Mouse (Mus musculus) liver, adult 2 months (tissue): ENCODE data around the gene Trafd1. TPM values are rescaled to one million over a fixed set of nuclear protein-coding genes. Genes with fewer than 3 reads are reported as not detected.

ENCODE experiments used
- DNase-seq: peaks from one replicate; pipeline ENCODE4 v3.0.0-alpha.2; 2011; ENCODE audit warnings: low read depth, low spot score; ENCODE audit errors: extremely low read depth
- H3K27ac ChIP-seq: fragments of 200-500 bp; replicated peaks from 2 replicates; pipeline ENCODE4 v1.5.1; 2012; ENCODE audit warnings: low read depth, mild to moderate bottlenecking, control low read depth, inconsistent platforms, low read length; ENCODE audit not compliant: insufficient read depth
- H3K27me3 ChIP-seq: fragments of 200-500 bp; 2 replicates; pipeline ENCODE4 v1.6.1; 2012; ENCODE audit warnings: mild to moderate bottlenecking, moderate library complexity, low read length, inconsistent platforms; ENCODE audit not compliant: control insufficient read depth, insufficient read depth
- H3K36me3 ChIP-seq: fragments of 200-500 bp; 2 replicates; pipeline ENCODE4 v1.6.1; 2012; ENCODE audit warnings: low read length, inconsistent platforms; ENCODE audit not compliant: control insufficient read depth, insufficient read depth
- H3K4me1 ChIP-seq: fragments of 200-500 bp; 2 replicates; pipeline ENCODE4 v1.6.1; 2011; ENCODE audit warnings: low read length; ENCODE audit not compliant: control insufficient read depth, insufficient read depth
- H3K4me3 ChIP-seq: fragments of 200-500 bp; 2 replicates; pipeline ENCODE4 v1.5.1; 2011; ENCODE audit warnings: low read depth, mild to moderate bottlenecking, control low read depth, low read length, moderate library complexity; ENCODE audit not compliant: insufficient read depth
- H3K79me2 ChIP-seq: fragments of 200-500 bp; 2 replicates; pipeline ENCODE4 v1.6.1; 2012; ENCODE audit warnings: inconsistent platforms, mild to moderate bottlenecking, low read length, moderate library complexity; ENCODE audit not compliant: control insufficient read depth, insufficient read depth
- H3K9ac ChIP-seq: fragments of 200-500 bp; 2 replicates; pipeline ENCODE4 v1.6.1; 2012; ENCODE audit warnings: low read depth, mild to moderate bottlenecking, control low read depth, inconsistent platforms, low read length
- CTCF ChIP-seq: fragments of 200-500 bp; IDR thresholded peaks from 2 replicates; pipeline ENCODE4 v1.5.1; 2011; ENCODE audit warnings: low read depth, low read length, control low read depth
- POLR2A ChIP-seq: fragments of 200-500 bp; IDR thresholded peaks from 2 replicates; pipeline ENCODE4 v1.6.1; 2011; ENCODE audit warnings: low read length, control low read depth; ENCODE audit not compliant: insufficient read depth; ENCODE audit errors: extremely low read depth
- WGBS: fragments of 180-500 bp; shearing (Covaris S2); methylation state at CpG from one replicate; pipeline ENCODE4 v1.1.7; 2018; 5-methylcytosine and 5-hydroxymethylcytosine counted together
- polyA plus RNA-seq: library from polyadenylated mRNA; depleted of rRNA; stranded (reverse); fragments of >200 nt; gene quantifications from 2 replicates; pipeline ENCODE4 v1.2.3, GENCODE M21; 2012
- total RNA-seq: library from RNA; depleted of rRNA; stranded (reverse); fragments of >200 nt; gene quantifications from 2 replicates; pipeline ENCODE4 v1.2.3, GENCODE M21; 2014

Gene Trafd1
- total and polyA plus RNA-seq, 2 experiments = 53.7 to 67.0 TPM

GRCm38 (mm10) chr5:121398146-121398964, 12.9 kb upstream of the Trafd1 start:
- no peak for DNase-seq
- Histone ChIP-seq H3K27me3 (no peaks in the 10 kb centered on the region), H3K4me3 (peak overlapping the region; percentile 90), H3K79me2 (peaks cover 35% of the 10 kb centered on the region), H3K4me1 (peaks cover 24% of the 10 kb centered on the region), H3K27ac (peak overlapping the region; percentile 33), H3K9ac (peak overlapping the region; percentile 93), H3K36me3 (no peaks in the 10 kb centered on the region)
- TF ChIP-seq POLR2A = no peak
- no peak for TF ChIP-seq CTCF
- WGBS = under 1% methylated on average over 67 of the region's 67 CpGs

GRCm38 (mm10) chr5:121397187-121398145, 12.0 kb upstream of the Trafd1 start, which contains the start of gene Naa25:
Gene Naa25, plus strand, starts transcription at chr5:121397936.
- peak; percentile 79 for DNase-seq
- Histone ChIP-seq H3K27ac (peak within 1 kb of the TSS; percentile 71), H3K9ac (peak within 1 kb of the TSS; percentile 93), H3K4me3 (peak within 1 kb of the TSS; percentile 90), H3K36me3 (no peaks in the 10 kb centered on the region), H3K79me2 (peaks cover 27% of the 10 kb centered on the region), H3K4me1 (peaks cover 24% of the 10 kb centered on the region), H3K27me3 (no peaks in the 10 kb centered on the region)
- TF ChIP-seq CTCF (no peak), POLR2A (peak; percentile 39; the same call in 1 of the 2 replicates)
- 7% methylated on average over 53 of the region's 53 CpGs for WGBS

- Histone ChIP-seq H3K4me3 (no peak overlapping the region), H3K36me3 (no peaks in the 10 kb centered on the region), H3K9ac (no peak overlapping the region), H3K27ac (no peak overlapping the region), H3K27me3 (no peaks in the 10 kb centered on the region), H3K4me1 (peaks cover 15% of the 10 kb centered on the region), H3K79me2 (peaks cover 21% of the 10 kb centered on the region)
- DNase-seq = no peak
- TF ChIP-seq CTCF (no peak), POLR2A (no peak)
- 94% methylated on average over 5 of the region's 5 CpGs for WGBS
These were observed 10.2 kb upstream of the Trafd1 start for GRCm38 (mm10) chr5:121395621-121396020.

GRCm38 (mm10) chr5:121393402-121393801, 8.0 kb upstream of the Trafd1 start:
- no peak overlapping the region for H3K27ac ChIP-seq
- no peak for TF ChIP-seq CTCF
- TF ChIP-seq POLR2A = no peak
- 79% methylated on average over 3 of the region's 3 CpGs for WGBS

GRCm38 (mm10) chr5:121392667-121393380, 7.4 kb upstream of the Trafd1 start:
- 0 out of 2 replicates have a peak, but pooled peaks cover under 1% of the 10 kb centered on the region for H3K79me2 ChIP-seq
- no peak for TF ChIP-seq POLR2A
- TF ChIP-seq CTCF = peak; percentile 50
- no peaks in the 10 kb centered on the region for H3K36me3 ChIP-seq
- H3K27ac ChIP-seq = no peak overlapping the region
- H3K9ac ChIP-seq = no peak overlapping the region
- H3K4me1 ChIP-seq = no peaks in the 10 kb centered on the region
- H3K4me3 ChIP-seq = no peak overlapping the region
- WGBS = 48% methylated on average over 16 of the region's 16 CpGs
- peak; percentile 40 for DNase-seq
- H3K27me3 ChIP-seq = no peaks in the 10 kb centered on the region

More at GRCm38 (mm10) chr5:121393402-121393801, 8.0 kb upstream of the Trafd1 start:
- Histone ChIP-seq H3K4me1 (no peaks in the 10 kb centered on the region), H3K79me2 (peaks cover 6% of the 10 kb centered on the region; the same call in 1 of the 2 replicates), H3K4me3 (no peak overlapping the region), H3K36me3 (no peaks in the 10 kb centered on the region), H3K27me3 (no peaks in the 10 kb centered on the region), H3K9ac (no peak overlapping the region)
- DNase-seq = no peak
